Mouse (Mus musculus): Measurements from ENCODE around the gene 4931428F04Rik. TPM values are rescaled to one million over a fixed set of nuclear protein-coding genes. Genes with fewer than 3 reads are reported as not detected.
"Not testable (repeated sequence)": the region's sequence is repeated elsewhere in the genome, so short reads cannot be mapped to it uniquely, and the experiment has no call there.

Gene 4931428F04Rik
- polyA plus RNA-seq, 1 experiment from 2014 or later = 63.2 TPM

DNA sequence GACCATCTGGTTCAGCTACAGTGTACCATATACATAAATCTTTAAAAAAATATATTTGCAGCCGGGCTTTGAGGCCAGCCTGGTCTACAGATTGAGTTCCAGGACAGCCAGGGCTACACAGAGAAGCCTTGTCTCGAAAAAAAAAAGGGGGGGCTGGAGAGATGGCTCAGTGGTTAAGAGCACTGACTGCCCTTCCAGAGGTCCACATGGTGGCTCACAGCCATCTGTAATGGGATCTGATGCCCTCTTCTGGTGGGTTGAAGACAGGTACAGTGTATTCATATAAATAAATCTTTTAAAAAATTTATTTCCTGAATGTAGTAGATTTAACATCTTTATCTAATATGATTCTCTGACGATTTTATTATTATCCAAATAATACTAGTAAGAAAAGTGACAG is 2.1 kb upstream of the 4931428F04Rik start:
- ATAC-seq (ENCODE audit: low FRiP score); H3K27ac ChIP-seq; H3K36me3 ChIP-seq; H3K4me2 ChIP-seq (replicated peaks); H3K4me3 ChIP-seq; H3K9me3 ChIP-seq (replicated peaks); H3K9ac ChIP-seq: not testable (repeated sequence)
- Histone ChIP-seq H3K27me3 (peaks cover 34% of the 10 kb centered on the region), H3K4me1 (peaks cover 35% of the 10 kb centered on the region)
- WGBS = 71% methylated on average over 3 of the region's 3 CpGs

GRCm38 (mm10) chr8:105291364-105291763 is 1.7 kb upstream of the 4931428F04Rik start:
- H3K4me3 ChIP-seq; H3K4me2 ChIP-seq (replicated peaks); H3K27ac ChIP-seq; H3K9me3 ChIP-seq (replicated peaks); H3K36me3 ChIP-seq; ATAC-seq (ENCODE audit: low FRiP score); H3K9ac ChIP-seq: not testable (repeated sequence)
- H3K27me3 ChIP-seq = peaks cover 34% of the 10 kb centered on the region
- WGBS = 87% methylated on average over 8 of the region's 8 CpGs
- peaks cover 38% of the 10 kb centered on the region for H3K4me1 ChIP-seq

DNA sequence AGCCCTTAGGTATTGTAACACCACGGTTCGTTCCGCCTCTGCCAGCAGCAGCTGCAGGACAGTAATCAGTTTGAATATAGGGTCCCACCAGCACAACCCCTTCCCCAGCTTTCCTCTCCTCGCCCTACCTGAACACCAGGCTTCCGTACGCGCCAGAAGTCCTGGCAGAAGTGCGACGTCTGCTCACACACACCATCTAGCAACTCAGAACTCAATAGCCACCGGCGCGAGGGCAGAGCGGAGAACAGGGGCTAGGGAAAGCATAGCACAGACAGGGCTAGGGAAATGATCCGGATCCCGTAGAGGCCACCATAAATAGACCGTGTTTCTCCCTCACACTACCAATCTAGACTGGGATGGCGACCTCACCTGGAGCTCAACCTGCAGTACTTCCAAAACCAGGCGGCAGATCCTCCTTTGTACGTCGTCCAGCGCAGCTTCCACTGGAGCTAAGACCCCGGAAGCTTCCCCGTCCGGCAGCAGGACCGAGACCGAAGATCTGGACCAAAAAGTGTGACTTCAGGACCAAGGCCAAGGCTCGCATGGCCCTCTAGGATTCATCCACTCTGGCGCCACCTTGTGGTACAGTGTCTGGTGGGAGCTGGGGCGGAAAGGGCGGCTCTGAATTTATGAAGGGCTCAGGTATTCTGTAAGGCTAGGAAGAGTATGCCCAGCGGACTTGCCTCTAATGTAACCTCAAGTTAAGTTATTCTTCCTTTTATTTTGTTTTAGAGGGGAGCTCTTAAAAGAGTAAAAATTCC is 1.1 kb upstream of the 4931428F04Rik start:
- 0 out of 2 replicates have a peak overlapping the region, but pooled peaks have one; percentile 60 for H3K9ac ChIP-seq
- WGBS = 8% methylated on average over 31 of the region's 31 CpGs
- peak overlapping the region; percentile 81 for H3K4me2 ChIP-seq (replicated peaks)
- H3K9me3 ChIP-seq (replicated peaks) = no peaks in the 10 kb centered on the region
- no peak overlapping the region for H3K27ac ChIP-seq
- no peaks in the 10 kb centered on the region for H3K36me3 ChIP-seq
- no peak for ATAC-seq (ENCODE audit: low FRiP score)
- peaks cover 43% of the 10 kb centered on the region for H3K4me1 ChIP-seq
- peaks cover 34% of the 10 kb centered on the region for H3K27me3 ChIP-seq
- H3K4me3 ChIP-seq = peak overlapping the region; percentile 48

DNA sequence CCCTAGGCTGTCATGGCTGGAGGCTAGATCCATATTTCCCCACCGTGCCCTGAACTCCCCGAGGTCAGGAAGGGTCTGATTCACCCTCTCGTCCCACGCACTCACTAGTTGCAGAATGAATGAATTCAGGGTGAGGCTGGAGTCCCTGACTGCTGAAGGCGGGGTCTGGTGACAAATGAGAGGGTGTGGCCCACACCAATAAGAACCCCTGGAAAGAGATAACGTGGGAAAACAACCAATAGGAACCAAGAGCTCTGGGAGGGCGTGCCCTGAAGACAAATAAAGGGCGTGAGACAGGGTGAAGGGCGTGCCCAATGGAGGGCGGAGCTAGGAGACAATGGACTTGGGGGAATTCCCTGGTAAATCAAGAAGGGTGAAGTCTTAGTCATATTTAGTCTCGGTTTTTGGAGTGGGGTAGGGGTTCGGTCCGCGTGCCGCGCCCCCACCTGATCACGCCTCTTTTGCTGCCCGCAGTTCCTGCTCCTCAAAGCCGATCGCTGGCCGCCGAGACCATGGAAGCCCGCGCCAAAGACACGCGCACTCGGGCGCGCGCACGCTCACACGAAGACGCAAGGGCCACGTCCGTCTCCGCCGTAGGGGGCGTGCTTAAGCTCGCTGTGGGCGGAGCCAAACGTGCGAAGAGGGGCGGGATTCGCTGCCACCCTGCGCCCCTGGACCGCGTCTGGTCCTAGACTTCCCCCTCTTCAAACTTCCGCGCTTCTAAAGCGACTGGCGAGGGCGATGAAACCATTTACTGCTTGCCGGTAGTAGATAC is 519 bp downstream of the 4931428F04Rik start:
- no peaks in the 10 kb centered on the region for H3K9me3 ChIP-seq (replicated peaks)
- H3K36me3 ChIP-seq = peaks cover 13% of the 10 kb centered on the region
- H3K27ac ChIP-seq = peak overlapping the region; percentile 92
- peak overlapping the region; percentile 48 for H3K4me3 ChIP-seq
- H3K9ac ChIP-seq = peak overlapping the region; percentile 60
- peak; percentile 94 for ATAC-seq (ENCODE audit: low FRiP score)
- peaks cover 50% of the 10 kb centered on the region for H3K4me1 ChIP-seq
- H3K27me3 ChIP-seq = peaks cover 31% of the 10 kb centered on the region
- peak overlapping the region; percentile 81 for H3K4me2 ChIP-seq (replicated peaks)
- WGBS = under 1% methylated on average over 53 of the region's 53 CpGs

DNA sequence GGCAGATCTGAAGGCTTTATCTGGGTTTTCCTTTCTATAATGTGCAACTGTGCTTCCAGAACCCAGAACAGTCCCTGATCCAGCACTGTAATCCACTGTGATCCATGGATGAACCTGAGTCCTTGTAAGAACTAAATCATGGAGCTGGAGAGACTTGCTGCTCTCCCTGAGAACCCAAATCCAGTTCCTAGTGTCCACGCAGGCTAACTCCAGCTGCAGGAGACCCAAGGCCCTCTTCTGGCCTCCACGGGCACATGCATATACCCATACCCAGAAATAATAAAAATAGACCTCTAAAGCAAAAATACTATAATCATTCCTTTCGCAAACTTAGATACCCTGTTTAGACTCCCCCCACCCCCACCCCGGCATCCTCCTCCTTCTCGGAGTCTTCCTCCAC is 1.4 kb downstream of the 4931428F04Rik start:
- peaks cover 50% of the 10 kb centered on the region for H3K4me1 ChIP-seq
- H3K9me3 ChIP-seq (replicated peaks) = no peaks in the 10 kb centered on the region
- 81% methylated on average over 5 of the region's 5 CpGs for WGBS
- H3K27ac ChIP-seq = no peak overlapping the region
- peaks cover 26% of the 10 kb centered on the region for H3K27me3 ChIP-seq
- peak overlapping the region; percentile 60 for H3K9ac ChIP-seq
- H3K36me3 ChIP-seq = peaks cover 19% of the 10 kb centered on the region
- peak overlapping the region; percentile 81 for H3K4me2 ChIP-seq (replicated peaks)
- no peak for ATAC-seq (ENCODE audit: low FRiP score)
- peak overlapping the region; percentile 48 for H3K4me3 ChIP-seq

DNA sequence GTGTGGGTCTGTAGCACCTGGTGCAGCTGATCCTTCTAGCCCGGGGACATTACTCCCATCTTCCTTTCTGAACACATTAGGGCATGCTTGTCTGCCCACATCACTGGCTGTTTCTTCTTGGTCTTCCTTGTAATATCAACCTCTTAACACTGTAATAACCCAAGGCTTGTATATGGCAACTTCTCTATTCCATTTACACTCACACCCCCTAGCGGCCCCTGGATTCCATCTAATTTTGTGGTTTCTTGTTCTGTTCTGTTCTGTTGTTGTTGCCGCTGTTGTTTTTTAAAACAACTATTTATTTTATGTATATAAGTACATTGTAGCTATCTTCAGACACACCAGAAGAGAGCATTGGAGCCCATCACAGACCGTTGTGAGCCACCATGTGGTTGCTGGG is 2.8 kb downstream of the 4931428F04Rik start:
- whole genome bisulfite sequencing = 87% methylated on average over 4 of the region's 4 CpGs
- Histone ChIP-seq H3K27me3 (peaks cover 19% of the 10 kb centered on the region), H3K4me2 (replicated peaks) (peak overlapping the region; percentile 81), H3K4me3 (no peak overlapping the region), H3K27ac (no peak overlapping the region), H3K4me1 (peaks cover 50% of the 10 kb centered on the region), H3K36me3 (peaks cover 33% of the 10 kb centered on the region), H3K9ac (no peak overlapping the region), H3K9me3 (replicated peaks) (no peaks in the 10 kb centered on the region)
- no peak for ATAC-seq (ENCODE audit: low FRiP score)

- H3K36me3 ChIP-seq = peaks cover 41% of the 10 kb centered on the region
- H3K4me3 ChIP-seq = no peak overlapping the region
- peaks cover 46% of the 10 kb centered on the region for H3K4me1 ChIP-seq
- H3K27me3 ChIP-seq = peaks cover 28% of the 10 kb centered on the region
- H3K9ac ChIP-seq = no peak overlapping the region
- ATAC-seq (ENCODE audit: low FRiP score) = no peak
- 34% methylated on average over 12 of the region's 12 CpGs for WGBS
- no peaks in the 10 kb centered on the region for H3K9me3 ChIP-seq (replicated peaks)
- peak overlapping the region; percentile 81; the same call in 1 of the 2 replicates for H3K4me2 ChIP-seq (replicated peaks)
- H3K27ac ChIP-seq = no peak overlapping the region
Measured at GRCm38 (mm10) chr8:105285514-105285913, 4.2 kb downstream of the 4931428F04Rik start.

- no peak overlapping the region for H3K9ac ChIP-seq
- no peak overlapping the region for H3K4me3 ChIP-seq
- H3K27ac ChIP-seq = no peak overlapping the region
- H3K36me3 ChIP-seq = peaks cover 47% of the 10 kb centered on the region
- ATAC-seq (ENCODE audit: low FRiP score) = peak; percentile 27; the same call in 1 of the 2 replicates
- peaks cover 45% of the 10 kb centered on the region for H3K27me3 ChIP-seq
- 21% methylated on average over 23 of the region's 23 CpGs for WGBS
- H3K9me3 ChIP-seq (replicated peaks) = no peaks in the 10 kb centered on the region
- no peak overlapping the region for H3K4me2 ChIP-seq (replicated peaks)
- peaks cover 34% of the 10 kb centered on the region for H3K4me1 ChIP-seq
Measured at GRCm38 (mm10) chr8:105283074-105283473, 6.6 kb downstream of the 4931428F04Rik start.

DNA sequence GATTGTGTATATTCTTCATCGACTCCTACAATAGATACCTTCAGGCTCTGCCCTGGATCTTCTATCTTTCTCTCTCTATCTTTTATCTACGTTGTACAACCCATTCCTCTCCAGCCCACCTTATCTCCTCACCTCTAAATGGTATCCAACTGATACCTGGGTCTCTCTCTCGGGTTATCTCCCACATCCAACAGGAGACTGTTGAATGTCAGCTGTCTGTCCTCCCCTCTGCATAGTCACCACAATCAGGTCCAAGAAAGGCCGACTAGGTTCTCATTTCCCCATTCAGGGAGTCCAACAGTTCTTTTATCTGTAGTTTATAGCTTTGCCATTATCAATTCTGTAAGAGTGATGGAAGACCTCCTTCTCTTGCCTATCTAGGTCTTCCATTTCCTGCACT is 7.4 kb downstream of the 4931428F04Rik start:
- peaks cover 53% of the 10 kb centered on the region for H3K27me3 ChIP-seq
- no peak for ATAC-seq (ENCODE audit: low FRiP score)

DNA sequence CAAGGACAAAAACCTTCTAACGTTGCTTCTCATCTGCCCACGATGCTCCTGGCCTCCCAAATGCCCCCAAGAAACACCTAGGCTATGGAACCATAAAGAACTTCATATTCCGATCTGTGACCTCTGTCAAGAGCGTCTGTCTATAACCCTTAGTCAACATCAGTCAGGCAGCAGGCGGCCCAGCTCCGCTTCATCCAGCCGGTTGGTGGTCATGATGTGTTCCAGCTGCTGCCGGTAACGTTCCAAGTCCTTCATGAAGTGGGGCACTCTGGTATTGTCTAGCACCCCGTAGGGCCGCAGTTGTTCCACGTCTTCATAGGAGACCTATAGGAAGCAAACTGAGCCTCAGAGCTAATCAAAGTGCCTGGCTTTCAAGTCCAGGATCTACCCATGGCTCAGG is 7.8 kb downstream of the 4931428F04Rik start:
- Histone ChIP-seq H3K4me3 (no peak overlapping the region), H3K27me3 (peaks cover 57% of the 10 kb centered on the region), H3K36me3 (peaks cover 47% of the 10 kb centered on the region), H3K9me3 (replicated peaks) (no peaks in the 10 kb centered on the region), H3K27ac (no peak overlapping the region), H3K9ac (no peak overlapping the region), H3K4me1 (peaks cover 24% of the 10 kb centered on the region), H3K4me2 (replicated peaks) (no peak overlapping the region)
- ATAC-seq (ENCODE audit: low FRiP score) = no peak
- 89% methylated on average over 12 of the region's 12 CpGs for WGBS

More for the DNA sequence above, 7.4 kb downstream of the 4931428F04Rik start:
- no peaks in the 10 kb centered on the region for H3K9me3 ChIP-seq (replicated peaks)
- peaks cover 47% of the 10 kb centered on the region for H3K36me3 ChIP-seq
- H3K27ac ChIP-seq = no peak overlapping the region
- 86% methylated on average over 4 of the region's 4 CpGs for WGBS
- H3K9ac ChIP-seq = no peak overlapping the region
- H3K4me3 ChIP-seq = no peak overlapping the region
- no peak overlapping the region for H3K4me2 ChIP-seq (replicated peaks)
- peaks cover 26% of the 10 kb centered on the region for H3K4me1 ChIP-seq

- H3K27ac ChIP-seq = no peak overlapping the region
- WGBS = 65% methylated on average over 3 of the region's 3 CpGs
- H3K36me3 ChIP-seq = peaks cover 46% of the 10 kb centered on the region
- H3K4me2 ChIP-seq (replicated peaks) = no peak overlapping the region
- H3K9ac ChIP-seq = no peak overlapping the region
- no peak for ATAC-seq (ENCODE audit: low FRiP score)
- no peaks in the 10 kb centered on the region for H3K9me3 ChIP-seq (replicated peaks)
- peaks cover 69% of the 10 kb centered on the region for H3K27me3 ChIP-seq
- H3K4me3 ChIP-seq = no peak overlapping the region
- peaks cover 24% of the 10 kb centered on the region for H3K4me1 ChIP-seq
Measured at GRCm38 (mm10) chr8:105280567-105280966, 9.1 kb downstream of the 4931428F04Rik start.

GRCm38 (mm10) chr8:105278911-105279334 is 10.7 kb downstream of the 4931428F04Rik start:
- Histone ChIP-seq H3K4me2 (replicated peaks) (peak overlapping the region; percentile 40), H3K4me3 (0 out of 2 replicates have a peak overlapping the region, but pooled peaks have one; percentile 13), H3K4me1 (peaks cover 22% of the 10 kb centered on the region), H3K36me3 (peaks cover 34% of the 10 kb centered on the region), H3K27ac (no peak overlapping the region), H3K9ac (no peak overlapping the region), H3K9me3 (replicated peaks) (no peaks in the 10 kb centered on the region), H3K27me3 (peaks cover 82% of the 10 kb centered on the region)
- peak; percentile 39 for ATAC-seq (ENCODE audit: low FRiP score)
- WGBS = 4% methylated on average over 28 of the region's 28 CpGs

All from hindbrain, embryonic 12.5 days (tissue).